Mouse (Mus musculus) erythroblast, embryonic 14.5 days (primary cell): ENCODE data around the gene Mif. TPM values are rescaled to one million over a fixed set of nuclear protein-coding genes. Genes with fewer than 3 reads are reported as not detected.

ENCODE experiments used
- H3K27me3 ChIP-seq: 2 replicates; pipeline ENCODE4 v1.6.1; 2012; ENCODE audit warnings: inconsistent platforms; ENCODE audit not compliant: control insufficient read depth
- H3K36me3 ChIP-seq: 2 replicates; pipeline ENCODE4 v1.6.1; 2012; ENCODE audit warnings: mild to moderate bottlenecking, inconsistent platforms; ENCODE audit not compliant: control insufficient read depth
- H3K4me1 ChIP-seq: 2 replicates; pipeline ENCODE4 v1.6.1; 2012; ENCODE audit warnings: inconsistent platforms; ENCODE audit not compliant: control insufficient read depth
- H3K4me3 ChIP-seq: replicated peaks from 2 replicates; pipeline ENCODE3; 2012; ENCODE audit warnings: moderate library complexity, mild to moderate bottlenecking, inconsistent platforms
- H3K9me3 ChIP-seq: 2 replicates; pipeline ENCODE4 v1.6.1; 2012; ENCODE audit warnings: low read length, inconsistent platforms, mixed read lengths; ENCODE audit not compliant: control insufficient read depth
- GATA1 ChIP-seq: IDR thresholded peaks from 2 replicates; pipeline ENCODE4 v1.6.1; 2012; ENCODE audit warnings: low read length, inconsistent platforms, mixed read lengths
- TAL1 ChIP-seq: IDR thresholded peaks from 3 replicates; pipeline ENCODE4 v1.6.1; 2012; ENCODE audit warnings: low read length, inconsistent platforms, mixed read lengths
- polyA plus RNA-seq: library from polyadenylated mRNA; stranded (reverse); fragments of >175 nt; gene quantifications from 2 replicates; pipeline ENCODE4 v1.2.3, GENCODE M21; 2012

The Mif gene
- polyA plus RNA-seq, 1 experiment = 44.8 TPM

DNA sequence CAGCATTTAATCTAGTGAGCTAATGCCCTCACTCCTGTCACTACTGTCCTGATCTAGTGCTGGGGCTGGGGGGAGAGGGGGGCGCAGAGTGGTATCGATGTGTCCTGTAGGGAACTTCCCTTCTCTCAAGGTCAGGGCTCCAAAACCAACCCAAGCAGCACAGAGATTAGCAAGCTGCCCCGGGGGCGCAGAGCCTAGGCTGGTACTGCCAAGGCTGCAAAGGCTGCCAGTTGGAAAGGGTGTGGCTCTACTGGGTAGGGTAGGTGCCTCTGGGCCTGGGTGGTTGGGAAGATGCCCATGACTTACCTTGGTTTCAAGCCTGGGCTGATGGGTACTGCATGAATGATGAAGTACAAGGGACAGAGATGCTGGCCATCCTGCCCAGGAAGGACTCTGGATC is 2.4 kb downstream of the Mif start:
- Histone ChIP-seq H3K4me3 (no peak overlapping the region), H3K9me3 (peaks cover 9% of the 10 kb centered on the region)
- no peak for TF ChIP-seq TAL1
- TF ChIP-seq GATA1 = no peak

DNA sequence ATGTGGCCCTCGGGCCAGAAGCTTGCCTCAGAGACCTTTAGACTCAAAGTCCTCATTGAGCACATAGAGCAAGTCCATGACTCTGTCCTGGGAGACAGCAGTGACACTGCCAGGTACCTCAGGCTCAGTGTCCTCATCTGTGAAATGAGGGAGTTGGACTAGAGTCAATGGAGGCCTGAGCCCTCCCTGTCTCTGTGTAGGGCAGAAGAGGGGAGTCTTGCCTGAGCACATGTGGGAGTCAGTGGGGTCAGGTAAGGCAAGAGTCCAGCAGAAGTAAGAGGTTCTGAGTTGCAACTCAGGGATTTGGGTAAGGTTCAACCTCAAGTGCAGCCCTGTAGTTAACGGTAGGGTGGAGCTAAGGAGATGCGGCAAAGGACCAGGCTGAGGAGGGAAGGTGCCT is 3.1 kb downstream of the Mif start:
- Histone ChIP-seq H3K4me3 (no peak overlapping the region), H3K4me1 (peaks cover 40% of the 10 kb centered on the region), H3K9me3 (peaks cover 4% of the 10 kb centered on the region; the same call in 1 of the 2 replicates), H3K27me3 (peaks cover under 1% of the 10 kb centered on the region), H3K36me3 (peaks cover 12% of the 10 kb centered on the region)
- no peak for TF ChIP-seq GATA1
- TF ChIP-seq TAL1 = no peak

More for the DNA sequence above, 2.4 kb downstream of the Mif start:
- H3K36me3 ChIP-seq = peaks cover 12% of the 10 kb centered on the region
- peaks cover 36% of the 10 kb centered on the region for H3K4me1 ChIP-seq
- no peaks in the 10 kb centered on the region for H3K27me3 ChIP-seq

DNA sequence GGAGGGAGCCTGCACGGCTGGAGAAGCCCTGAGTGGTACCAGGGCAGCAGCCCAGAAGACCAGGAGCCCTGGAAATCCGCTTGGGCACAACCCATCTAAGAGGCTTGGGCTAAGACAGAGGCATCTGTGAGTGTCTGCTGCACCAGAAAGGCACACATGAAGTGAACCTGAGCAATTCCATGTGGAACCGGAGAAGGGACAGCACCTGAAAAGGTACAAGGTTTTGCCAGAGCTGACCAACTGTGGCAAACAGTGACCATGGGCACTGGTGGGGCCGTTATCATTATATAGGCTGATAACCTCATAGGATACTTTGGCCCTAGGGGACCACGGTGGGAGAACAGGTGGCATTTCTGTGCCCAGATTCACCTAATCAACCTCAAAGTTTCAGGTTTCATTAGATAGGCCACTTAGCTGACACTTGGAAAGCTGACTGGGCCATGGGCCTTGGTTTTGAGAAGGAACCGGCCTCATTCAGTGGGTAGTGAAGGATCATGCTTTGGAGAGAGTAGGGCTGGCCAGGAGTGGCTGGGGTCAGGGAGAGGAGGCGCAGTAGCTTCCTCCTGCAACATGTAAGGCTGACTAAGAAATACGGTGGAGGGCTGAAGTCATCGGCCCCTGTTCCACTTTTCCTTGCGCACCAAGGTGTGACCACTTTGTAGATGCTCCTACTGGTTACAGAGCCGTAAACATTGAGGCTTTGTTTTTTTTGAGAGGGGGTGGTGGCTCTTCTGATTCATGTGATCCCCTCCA is 3.7 kb downstream of the Mif start:
- Histone ChIP-seq H3K36me3 (peaks cover 12% of the 10 kb centered on the region), H3K4me1 (peaks cover 42% of the 10 kb centered on the region), H3K27me3 (peaks cover 7% of the 10 kb centered on the region), H3K4me3 (no peak overlapping the region), H3K9me3 (no peaks in the 10 kb centered on the region)
- no peak for TF ChIP-seq GATA1
- TF ChIP-seq TAL1 = no peak

DNA sequence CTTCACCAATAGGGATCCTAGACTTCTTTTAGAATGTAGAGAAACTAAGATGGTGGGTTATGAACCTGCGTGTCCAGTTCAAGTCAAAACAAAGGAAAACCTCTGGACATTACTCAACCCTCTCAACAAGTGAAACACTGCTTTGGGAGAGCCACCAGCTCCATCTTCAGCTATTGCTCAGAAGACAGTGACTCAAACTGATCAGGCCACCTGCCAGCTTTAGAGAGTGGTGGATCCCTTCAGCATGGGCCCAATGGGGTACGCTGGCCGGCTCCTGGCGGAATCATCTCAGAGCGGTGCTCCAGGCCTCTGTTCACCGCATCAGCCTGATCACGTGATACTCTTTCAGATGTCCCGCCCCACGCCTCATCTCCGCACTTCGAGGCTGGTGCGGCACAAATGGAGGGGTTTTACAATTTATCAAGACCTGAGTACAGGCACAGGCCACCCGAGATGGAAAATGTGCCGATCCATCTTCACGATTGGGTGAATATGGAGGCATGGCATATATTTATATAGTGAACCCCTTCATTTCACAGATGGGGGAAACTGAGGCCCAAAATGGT is 4.5 kb downstream of the Mif start:
- Histone ChIP-seq H3K27me3 (peaks cover 16% of the 10 kb centered on the region), H3K4me3 (no peak overlapping the region), H3K4me1 (peaks cover 38% of the 10 kb centered on the region), H3K9me3 (no peaks in the 10 kb centered on the region), H3K36me3 (peaks cover 12% of the 10 kb centered on the region)
- TF ChIP-seq TAL1 = no peak
- TF ChIP-seq GATA1 = no peak

DNA sequence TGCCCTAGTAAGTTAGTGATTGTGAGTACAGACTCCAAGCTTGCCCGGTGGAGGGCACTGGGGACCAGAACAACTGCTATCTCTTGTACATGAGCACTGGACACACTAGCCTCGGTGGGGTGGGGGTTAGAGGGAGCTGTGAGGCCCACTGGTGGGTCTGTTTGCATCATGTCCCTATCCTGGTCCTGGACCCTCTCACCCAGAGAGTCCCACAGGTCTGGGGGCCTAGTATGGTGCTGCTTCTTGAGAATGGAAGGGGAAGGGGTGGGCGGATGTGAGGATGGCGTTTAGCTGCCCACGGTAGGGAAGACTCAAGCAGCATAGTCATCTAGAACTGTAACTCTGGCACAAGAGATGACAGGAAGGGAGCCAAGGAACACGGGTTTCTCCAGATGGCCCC is 5.2 kb downstream of the Mif start:
- TF ChIP-seq TAL1 (no peak), GATA1 (no peak)
- H3K4me1 ChIP-seq = peaks cover 31% of the 10 kb centered on the region
- H3K4me3 ChIP-seq = no peak overlapping the region
- peaks cover 21% of the 10 kb centered on the region for H3K27me3 ChIP-seq
- H3K36me3 ChIP-seq = peaks cover 10% of the 10 kb centered on the region
- H3K9me3 ChIP-seq = no peaks in the 10 kb centered on the region

DNA sequence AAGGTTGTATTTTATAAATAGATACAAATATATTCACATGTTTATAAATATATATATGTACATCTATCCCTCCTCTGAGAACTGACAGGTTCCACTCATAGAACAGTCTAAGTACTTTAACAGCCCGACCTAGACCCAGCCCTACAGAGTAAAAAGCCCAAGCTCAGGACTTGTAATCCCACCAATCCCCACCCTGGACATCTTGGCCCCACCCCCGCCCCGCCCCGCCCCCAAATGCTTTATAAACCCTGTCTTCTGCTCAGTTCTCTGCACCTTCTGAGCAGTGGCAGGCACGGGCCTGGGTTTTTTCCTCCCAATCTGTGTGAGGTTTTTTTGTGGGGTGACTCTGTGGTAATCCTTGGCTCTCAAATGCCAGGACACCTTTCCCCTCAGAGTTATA is 5.9 kb downstream of the Mif start:
- Histone ChIP-seq H3K4me3 (no peak overlapping the region), H3K4me1 (peaks cover 24% of the 10 kb centered on the region), H3K36me3 (peaks cover 10% of the 10 kb centered on the region), H3K9me3 (no peaks in the 10 kb centered on the region), H3K27me3 (peaks cover 21% of the 10 kb centered on the region)
- TF ChIP-seq GATA1 (no peak), TAL1 (no peak)

DNA sequence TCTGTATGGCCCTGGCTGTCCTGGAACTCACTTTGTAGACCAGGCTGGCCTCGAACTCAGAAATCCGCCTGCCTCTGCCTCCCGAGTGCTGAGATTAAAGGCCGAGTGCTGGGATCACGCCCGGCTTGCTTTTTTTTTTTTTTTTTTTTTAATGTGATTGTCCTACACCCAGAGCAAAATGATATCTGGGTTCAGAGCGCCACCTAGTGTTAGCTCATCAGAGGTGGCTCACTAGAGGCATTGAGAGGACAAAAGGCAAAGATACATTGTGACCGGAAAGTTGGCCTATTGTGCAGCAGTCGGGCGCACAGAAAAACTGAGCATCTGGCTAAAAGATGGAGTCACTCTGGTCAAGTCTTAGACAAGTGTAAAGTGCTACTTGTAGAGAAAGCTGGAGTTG is 6.6 kb downstream of the Mif start:
- Histone ChIP-seq H3K4me1 (peaks cover 19% of the 10 kb centered on the region), H3K36me3 (peaks cover 10% of the 10 kb centered on the region), H3K4me3 (no peak overlapping the region), H3K27me3 (peaks cover 21% of the 10 kb centered on the region), H3K9me3 (no peaks in the 10 kb centered on the region)
- no peak for TF ChIP-seq GATA1
- no peak for TF ChIP-seq TAL1

DNA sequence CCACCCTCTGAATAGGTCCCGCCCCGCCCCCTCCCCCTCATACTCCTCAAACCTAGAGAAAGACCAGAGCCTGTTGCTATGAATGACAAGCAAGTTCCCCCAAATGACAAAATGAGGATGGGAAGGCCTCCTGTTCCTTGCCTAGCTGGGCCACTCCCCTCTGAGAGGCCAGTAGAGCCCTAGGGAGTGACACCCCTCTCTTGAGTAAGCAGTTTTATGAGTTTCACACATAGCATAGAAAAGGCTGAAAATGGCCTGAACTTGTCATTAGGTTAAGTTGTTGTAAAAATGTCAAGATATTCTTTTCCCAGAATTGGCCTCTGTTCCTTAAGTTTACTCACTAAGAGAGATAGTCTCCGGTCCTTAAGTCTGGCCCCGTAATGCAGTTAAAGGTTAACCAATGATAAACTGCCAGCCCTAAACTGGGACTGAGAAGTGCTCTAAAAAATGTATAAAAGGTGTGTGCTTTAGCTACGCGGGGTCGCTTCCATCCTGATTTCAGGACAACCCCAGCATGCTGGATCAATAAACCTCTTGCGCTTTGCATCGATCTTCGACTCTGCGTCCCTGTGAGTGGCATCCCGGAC is 7.4 kb downstream of the Mif start:
- H3K4me1 ChIP-seq = peaks cover 13% of the 10 kb centered on the region
- no peaks in the 10 kb centered on the region for H3K9me3 ChIP-seq
- H3K27me3 ChIP-seq = peaks cover 21% of the 10 kb centered on the region
- TF ChIP-seq GATA1 = no peak
- TF ChIP-seq TAL1 = no peak
- H3K4me3 ChIP-seq = no peak overlapping the region
- H3K36me3 ChIP-seq = peaks cover 6% of the 10 kb centered on the region

DNA sequence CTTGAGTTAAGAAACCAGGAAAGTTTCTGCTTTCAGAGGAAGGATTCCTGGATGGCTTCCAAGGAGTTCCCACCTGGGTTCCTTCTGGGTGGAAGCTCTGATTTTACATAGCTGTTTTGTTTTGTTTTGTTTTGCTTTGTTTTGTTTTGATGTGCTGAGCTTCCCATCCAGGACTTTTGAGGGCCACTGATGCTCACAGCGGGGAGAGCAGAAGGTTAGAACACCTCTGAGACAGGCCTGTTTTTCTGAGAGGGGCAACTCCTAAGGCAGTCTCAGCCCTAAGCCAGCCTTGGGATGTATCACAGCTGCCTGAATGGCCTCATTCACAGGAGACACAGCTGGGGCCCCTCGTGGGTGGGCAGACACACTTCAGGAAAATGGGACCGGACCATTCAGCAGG is 8.4 kb downstream of the Mif start:
- TF ChIP-seq TAL1 = no peak
- no peak for TF ChIP-seq GATA1
- Histone ChIP-seq H3K4me3 (no peak overlapping the region), H3K9me3 (no peaks in the 10 kb centered on the region)

More for the DNA sequence above, 8.4 kb downstream of the Mif start:
- Histone ChIP-seq H3K36me3 (no peaks in the 10 kb centered on the region), H3K27me3 (peaks cover 21% of the 10 kb centered on the region), H3K4me1 (peaks cover 16% of the 10 kb centered on the region)
